Mouse (Mus musculus) spleen, postnatal 4 days (tissue): ENCODE results near the gene Nhlrc2.
"Not testable (repeated sequence)": the region's sequence is repeated elsewhere in the genome, so short reads cannot be mapped to it uniquely, and the experiment has no call there.

Source experiments
- DNase-seq, 2 experiments: peaks; one replicate each; pipeline ENCODE4 v3.0.0; 2022; ENCODE audit warnings: low spot score in 2 of 2

The Nhlrc2 gene

DNA sequence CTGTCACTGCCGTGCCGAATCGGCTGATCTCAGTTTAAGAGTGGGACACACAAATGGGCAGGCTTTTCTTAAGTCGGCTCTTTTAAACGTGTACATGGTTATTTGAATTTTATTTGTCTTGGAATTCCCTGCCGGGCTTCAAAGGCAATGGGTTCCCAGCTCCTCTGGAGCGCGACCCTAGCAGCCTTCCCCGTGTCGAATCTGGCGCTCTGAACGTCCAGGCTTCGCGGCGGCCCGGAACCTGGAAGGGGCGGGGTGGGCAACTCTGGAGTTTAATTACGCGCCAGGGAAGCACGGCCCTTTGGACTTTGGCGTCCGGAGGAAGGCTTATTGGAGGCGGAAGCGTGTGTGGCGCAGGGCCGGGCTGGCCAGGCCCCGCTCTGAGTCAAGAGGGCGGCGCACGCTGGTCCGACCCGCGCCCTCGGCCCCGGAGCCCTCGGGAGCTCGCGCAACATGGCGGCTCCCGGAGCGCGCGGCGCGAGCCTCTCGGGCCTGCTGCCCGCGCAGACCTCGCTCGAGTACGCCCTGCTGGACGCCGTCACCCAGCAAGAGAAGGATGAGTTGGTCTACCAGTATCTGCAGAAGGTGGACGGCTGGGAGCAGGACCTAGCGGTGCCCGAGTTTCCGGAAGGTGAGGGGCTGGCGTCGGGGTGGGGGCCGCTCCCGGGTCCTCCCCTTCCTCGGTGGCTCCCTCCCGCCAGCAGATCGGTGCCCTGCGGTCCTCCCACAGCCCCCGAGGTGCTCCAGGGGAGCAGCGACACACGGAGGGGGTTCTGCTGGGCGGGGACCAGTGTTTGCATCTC is at the start of gene Nhlrc2:
TSS of gene Nhlrc2 (plus strand) at position 32 of the 803 bp plus-strand sequence.
- DNase-seq, result peak; percentile 83 to 93

- not testable (repeated sequence) for DNase-seq
Observed at GRCm38 (mm10) chr19:56503069-56503468, 45.0 kb upstream of the Nhlrc2 start.

DNA sequence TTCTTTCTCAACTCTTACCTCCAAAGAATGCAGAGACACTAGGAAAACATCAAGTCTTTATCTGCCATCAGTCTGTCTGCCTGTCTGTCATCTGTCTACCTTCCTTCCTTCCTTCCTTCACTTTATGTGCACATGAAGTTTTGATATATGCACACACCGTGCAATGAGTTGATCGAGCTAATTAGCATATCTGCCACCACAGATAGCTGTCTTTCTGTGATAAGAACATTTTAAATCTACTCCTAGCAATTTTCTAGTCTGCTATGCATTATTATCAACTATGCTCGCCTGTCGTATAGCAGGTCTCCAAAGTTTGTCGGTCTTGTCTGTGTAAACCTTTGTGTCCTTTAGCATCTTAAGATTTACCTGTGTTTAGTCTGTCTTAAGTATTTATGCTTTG is 44.5 kb upstream of the Nhlrc2 start:
- DNase-seq, result not testable (repeated sequence)

GRCm38 (mm10) chr19:56511207-56511606 is 36.9 kb upstream of the Nhlrc2 start:
- DNase-seq, result not testable (repeated sequence)

GRCm38 (mm10) chr19:56513527-56513926 is 34.5 kb upstream of the Nhlrc2 start:
- DNase-seq, result not testable (repeated sequence)

GRCm38 (mm10) chr19:56519408-56519807 is 28.7 kb upstream of the Nhlrc2 start:
- DNase-seq, result not testable (repeated sequence)

- DNase-seq, result not testable (repeated sequence)
Observed at GRCm38 (mm10) chr19:56530529-56530928, 17.5 kb upstream of the Nhlrc2 start.

DNA sequence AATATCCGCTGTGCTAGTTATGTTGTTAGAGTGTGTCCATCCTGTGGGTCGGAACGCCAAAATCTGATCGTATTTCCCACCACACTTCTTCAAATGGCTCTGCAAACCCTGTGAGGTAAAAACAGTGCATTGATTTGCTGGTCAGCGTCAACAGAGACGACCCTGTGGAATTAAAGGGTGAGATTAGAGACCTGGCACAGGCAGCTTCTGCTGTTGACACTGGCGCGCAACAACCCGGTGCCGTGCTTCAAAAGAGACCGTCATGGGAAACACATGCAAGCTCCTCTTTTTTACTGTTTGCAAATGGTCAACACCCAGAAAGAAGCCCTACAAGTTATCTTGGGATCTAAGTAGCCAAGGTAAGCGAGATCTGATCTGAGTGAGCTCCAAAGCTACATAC is 16.8 kb upstream of the Nhlrc2 start:
- peak in 1 of 2 experiments; percentile 7 for DNase-seq

GRCm38 (mm10) chr19:56533291-56534071 is 14.6 kb upstream of the Nhlrc2 start:
- DNase-seq, result peak in 1 of 2 experiments; percentile 8

DNA sequence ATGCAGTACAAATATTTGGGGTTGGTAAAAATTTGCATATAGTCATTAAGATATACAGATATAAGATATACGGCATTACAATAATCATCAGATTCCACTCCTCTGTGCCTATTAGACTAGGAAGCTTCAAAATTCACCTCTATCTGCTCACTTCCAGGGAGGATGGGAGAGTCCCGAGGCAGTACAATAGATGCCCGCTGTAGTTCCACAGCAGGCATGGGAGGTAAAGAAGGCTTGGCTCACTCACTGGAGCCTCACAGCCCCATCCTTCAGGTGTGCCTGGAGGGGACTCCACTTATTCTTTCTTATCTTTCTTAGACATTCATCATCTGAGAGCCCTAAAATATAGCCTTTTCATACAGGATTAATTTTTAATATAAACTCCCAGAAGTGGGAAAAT is 13.7 kb upstream of the Nhlrc2 start:
- peak in 1 of 2 experiments; percentile 7 for DNase-seq

DNA sequence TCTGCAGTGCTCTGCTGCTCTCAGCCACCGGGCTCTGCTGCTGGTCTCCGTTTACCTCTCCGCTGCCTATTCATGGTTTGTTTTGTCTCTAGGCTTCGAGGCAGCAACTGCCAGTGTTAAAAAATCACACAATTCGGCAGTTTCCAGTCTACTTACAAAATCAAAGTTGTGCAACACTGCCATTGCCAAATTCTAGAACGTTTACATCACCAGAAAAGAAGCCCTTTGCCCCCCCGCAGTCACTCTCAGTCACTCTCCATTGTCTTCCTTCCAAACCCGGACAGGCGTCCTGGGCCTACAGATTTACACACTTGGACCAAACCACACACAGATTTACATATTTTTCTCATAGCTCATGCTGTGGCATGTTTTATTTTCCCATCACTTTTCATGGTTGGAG is 13.0 kb upstream of the Nhlrc2 start:
- DNase-seq, result peak in 1 of 2 experiments; percentile 13

- peak in 1 of 2 experiments; percentile 7 for DNase-seq
Observed at GRCm38 (mm10) chr19:56535765-56536164, 12.3 kb upstream of the Nhlrc2 start.

GRCm38 (mm10) chr19:56543320-56543719 is 4.7 kb upstream of the Nhlrc2 start:
- DNase-seq, result peak in 1 of 2 experiments; percentile 12

DNA sequence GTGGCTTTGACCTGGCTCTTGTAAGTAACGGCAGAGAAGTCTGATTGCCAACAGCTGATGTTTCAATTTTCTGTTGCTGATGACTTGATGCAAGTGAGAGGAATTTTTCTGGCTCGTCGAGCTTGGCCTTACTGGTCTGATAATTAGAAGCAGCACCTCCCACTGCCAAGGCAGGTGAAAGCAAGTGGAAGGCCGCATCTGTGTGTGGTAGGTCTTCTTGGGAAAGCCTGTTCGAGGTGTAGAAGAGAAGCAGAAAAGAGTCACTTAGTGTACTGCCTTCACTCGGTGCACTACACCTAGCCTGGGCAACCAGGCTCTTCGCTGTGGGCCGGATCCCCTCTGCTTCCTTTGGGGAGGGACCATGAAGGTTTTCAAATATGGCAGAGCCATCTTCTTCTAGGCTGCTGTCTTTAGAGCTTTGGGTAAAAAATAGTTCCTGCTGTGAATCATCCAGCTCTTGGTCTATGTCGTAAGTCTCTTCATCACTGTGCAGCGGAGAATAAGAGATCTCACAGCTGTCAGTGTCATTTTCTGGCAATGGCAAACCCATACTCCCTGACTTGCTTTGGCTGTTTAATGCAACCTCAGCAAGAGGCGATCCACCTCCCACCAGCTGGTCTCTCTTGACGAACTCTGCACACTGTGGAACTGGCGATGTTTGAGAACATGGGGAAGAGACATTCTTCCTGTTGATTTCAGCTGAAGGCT is 3.2 kb upstream of the Nhlrc2 start:
- peak in 1 of 2 experiments; percentile 10 for DNase-seq

GRCm38 (mm10) chr19:56546031-56546430 is 2.0 kb upstream of the Nhlrc2 start:
- DNase-seq, result no peak

DNA sequence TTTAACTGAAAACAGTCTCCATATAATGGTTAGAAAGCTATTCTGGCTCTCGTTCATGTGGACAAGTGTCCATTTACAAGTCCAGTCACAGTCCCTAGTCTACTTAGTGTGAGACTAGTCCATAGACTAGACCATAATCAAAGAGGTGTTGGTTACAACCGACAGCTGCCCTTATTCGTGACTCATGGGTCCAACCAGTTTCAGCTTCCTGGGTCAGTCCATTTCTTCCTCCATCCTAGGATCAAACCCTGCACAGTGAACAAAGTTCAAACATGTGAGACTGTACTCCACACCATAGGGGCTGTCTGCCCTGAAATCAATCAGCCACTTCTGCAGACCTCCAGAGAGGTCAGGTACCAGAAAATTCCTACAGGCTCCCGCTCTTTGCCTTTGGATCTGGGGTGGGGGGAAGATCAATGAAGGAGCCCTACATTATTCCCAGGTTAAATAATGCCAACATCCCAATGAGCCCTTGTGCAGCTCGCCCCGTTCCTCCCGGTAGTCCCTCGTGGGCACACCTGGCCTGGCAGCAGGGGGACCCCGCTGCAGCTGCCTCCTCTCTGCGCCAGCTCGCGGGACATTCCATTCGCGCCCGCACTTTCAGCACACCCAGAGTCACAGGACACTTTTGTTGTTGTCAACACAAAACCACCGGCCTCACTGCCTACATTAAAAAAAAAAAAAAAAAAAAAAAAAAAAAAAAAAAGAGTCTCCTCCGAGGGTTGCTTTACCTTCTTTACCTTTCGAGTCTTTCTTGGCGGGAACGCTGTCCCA is 418 bp upstream of the Nhlrc2 start, which contains the start of gene Dclre1a:
TSS of gene Dclre1a (minus strand) at position 767 of the 774 bp plus-strand sequence.
- peak; percentile 77 to 89 for DNase-seq

GRCm38 (mm10) chr19:56549033-56549680 is 1.1 kb downstream of the Nhlrc2 start:
- DNase-seq, result peak in 1 of 2 experiments; percentile 10

GRCm38 (mm10) chr19:56553177-56553576 is 5.1 kb downstream of the Nhlrc2 start:
- DNase-seq, result peak in 1 of 2 experiments; percentile 3

- no peak for DNase-seq
Observed at GRCm38 (mm10) chr19:56555972-56556371, 7.9 kb downstream of the Nhlrc2 start.

DNA sequence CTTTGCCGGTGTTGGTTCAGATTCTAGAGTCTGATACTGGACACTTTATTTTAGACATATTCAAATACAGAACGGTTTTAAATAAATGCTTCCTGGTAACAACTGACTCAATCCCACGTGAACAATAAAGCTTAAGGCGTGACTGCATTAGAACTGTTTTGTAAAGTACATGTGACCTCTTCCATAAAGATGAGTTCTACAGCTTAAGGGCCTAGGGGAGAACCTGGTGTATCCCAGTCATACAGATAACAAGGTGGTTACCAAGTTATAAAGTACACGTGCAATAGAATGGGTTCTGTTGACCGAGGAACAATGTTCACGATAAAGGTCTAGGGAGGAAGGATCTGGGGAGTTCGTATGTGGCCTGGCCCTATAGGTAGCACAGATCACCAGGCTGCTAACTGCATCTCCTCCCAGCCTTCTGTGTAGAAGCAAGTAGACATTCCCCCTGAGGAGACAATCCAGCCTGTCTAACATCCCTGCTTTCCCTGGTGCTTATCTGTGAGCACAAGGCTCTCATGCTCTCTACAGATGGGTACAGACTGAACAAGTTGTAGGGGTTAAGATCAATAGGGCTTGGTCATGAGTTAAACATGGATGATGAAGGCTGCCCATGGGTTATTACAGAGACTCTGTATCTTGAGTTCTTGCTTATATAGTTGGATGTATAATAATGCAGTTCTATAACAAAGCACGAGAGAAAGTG is 14.5 kb downstream of the Nhlrc2 start:
- no peak for DNase-seq
